Mouse (Mus musculus) stomach, embryonic 14.5 days (tissue): ENCODE results near the gene Cflar. TPM values are rescaled to one million over a fixed set of nuclear protein-coding genes. Genes with fewer than 3 reads are reported as not detected.
"Not testable (repeated sequence)": the region's sequence is repeated elsewhere in the genome, so short reads cannot be mapped to it uniquely, and the experiment has no call there.

ENCODE experiments used
- ATAC-seq: fragments of 200-750 bp; cut with Nextera tagmentation; 2 replicates; pipeline ENCODE4 v1.8.0; 2017; ENCODE audit warnings: low read depth, moderate TSS enrichment; ENCODE audit not compliant: insufficient number of reproducible peaks, insufficient read depth, low FRiP score
- H3K27ac ChIP-seq: fragments of 300-500 bp; sonication (generic); 2 replicates; pipeline ENCODE4 v1.5.1; 2014; ENCODE audit warnings: mild to moderate bottlenecking, low read length, moderate library complexity, mixed read lengths
- H3K27me3 ChIP-seq: fragments of 300-500 bp; sonication (generic); 2 replicates; pipeline ENCODE4 v1.6.1; 2014; ENCODE audit warnings: low read length, control low read depth, mixed read lengths; ENCODE audit not compliant: control insufficient read depth, insufficient read depth
- H3K36me3 ChIP-seq: fragments of 300-500 bp; sonication (generic); 2 replicates; pipeline ENCODE4 v1.6.1; 2014; ENCODE audit warnings: mild to moderate bottlenecking, control low read depth, low read length, moderate library complexity, mixed read lengths; ENCODE audit not compliant: control insufficient read depth, insufficient read depth
- H3K4me1 ChIP-seq: fragments of 300-500 bp; sonication (generic); 2 replicates; pipeline ENCODE4 v1.6.1; 2014; ENCODE audit warnings: low read length, control low read depth, mixed read lengths; ENCODE audit not compliant: control insufficient read depth, insufficient read depth
- H3K4me2 ChIP-seq: fragments of 300-500 bp; sonication (generic); replicated peaks from 2 replicates; pipeline ENCODE4 v1.6.1; 2014; ENCODE audit warnings: low read depth, low read length, control low read depth
- H3K4me3 ChIP-seq: fragments of 300-500 bp; sonication (generic); 2 replicates; pipeline ENCODE4 v1.5.1; 2014; ENCODE audit warnings: low read depth, low read length, control low read depth
- H3K9ac ChIP-seq: fragments of 300-500 bp; sonication (generic); replicated peaks from 2 replicates; pipeline ENCODE4 v1.6.1; 2014; ENCODE audit warnings: low read depth, mild to moderate bottlenecking, control low read depth, low read length, moderate library complexity, mixed read lengths
- H3K9me3 ChIP-seq: fragments of 300-500 bp; sonication (generic); 2 replicates; pipeline ENCODE4 v1.6.1; 2016; ENCODE audit warnings: low read depth, low read length, control low read depth; ENCODE audit not compliant: control insufficient read depth
- WGBS: fragments of 180-500 bp; shearing (Covaris S2); extraction: QIAGEN DNeasy Blood & Tissue Kit; methylation state at CpG from one replicate; pipeline ENCODE4 v1.1.7; 2014; 5-methylcytosine and 5-hydroxymethylcytosine counted together
- polyA plus RNA-seq: library from polyadenylated mRNA; unstranded; fragments of >200 nt; fragmentation: Nextera tagmentation; extraction: Ambion mirVana; gene quantifications from 2 replicates; pipeline ENCODE4 v1.2.1, GENCODE M21; 2014

Cflar gene
- 38.8 and 44.1 TPM in 2 replicates for polyA plus RNA-seq

- H3K27me3 ChIP-seq = no peaks in the 10 kb centered on the region
- H3K4me2 ChIP-seq = peak within 1 kb of the TSS; percentile 81
- under 1% methylated on average over 45 of the region's 45 CpGs for WGBS
- H3K4me3 ChIP-seq = peak within 1 kb of the TSS; percentile 68
- H3K4me1 ChIP-seq = no peaks in the 10 kb centered on the region
- peak; percentile 66 for ATAC-seq
- no peaks in the 10 kb centered on the region for H3K9me3 ChIP-seq
- peak within 1 kb of the TSS; percentile 100 for H3K27ac ChIP-seq
- no peaks in the 10 kb centered on the region for H3K36me3 ChIP-seq
- peak within 1 kb of the TSS; percentile 88 for H3K9ac ChIP-seq
These were observed at the start of gene Cflar for GRCm38 (mm10) chr1:58711365-58712016. TSS of gene Cflar (plus strand) at chr1:58711508.

- H3K4me2 ChIP-seq, H3K27me3 ChIP-seq, ATAC-seq, H3K9me3 ChIP-seq, H3K4me3 ChIP-seq, H3K27ac ChIP-seq, H3K4me1 ChIP-seq, H3K36me3 ChIP-seq, H3K9ac ChIP-seq: not testable (repeated sequence)
- 94% methylated on average over 5 of the region's 5 CpGs for WGBS
These were observed 48.6 kb upstream of the Cflar start for GRCm38 (mm10) chr1:58662671-58663070.

GRCm38 (mm10) chr1:58663365-58663764, 47.9 kb upstream of the Cflar start:
- H3K4me3 ChIP-seq, H3K9ac ChIP-seq, H3K4me2 ChIP-seq, H3K9me3 ChIP-seq, H3K27me3 ChIP-seq, H3K4me1 ChIP-seq, H3K36me3 ChIP-seq, H3K27ac ChIP-seq, ATAC-seq: not testable (repeated sequence)
- WGBS = 87% methylated on average over 3 of the region's 3 CpGs

DNA sequence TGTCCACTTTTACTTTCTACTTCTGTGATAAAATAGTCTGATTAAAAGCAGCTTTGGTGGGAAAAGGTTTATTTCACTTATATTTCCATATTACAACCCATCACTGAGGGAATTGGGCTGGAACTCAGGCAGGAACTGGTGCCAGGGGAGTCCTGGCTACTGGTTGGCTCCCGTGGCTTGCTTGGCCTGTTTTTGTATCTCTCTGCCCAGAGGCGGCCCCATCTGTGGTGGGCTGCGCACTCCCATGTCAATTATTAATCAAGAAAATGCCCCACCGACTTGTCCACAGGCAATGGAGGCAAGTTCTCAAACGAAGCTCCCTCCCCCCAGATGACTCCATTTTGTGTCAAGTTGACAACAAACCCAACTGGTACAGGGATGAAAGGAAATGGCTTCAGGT, 43.1 kb upstream of the Cflar start:
- Histone ChIP-seq H3K27me3 (no peaks in the 10 kb centered on the region), H3K4me1 (no peaks in the 10 kb centered on the region), H3K9ac (no peak overlapping the region), H3K36me3 (no peaks in the 10 kb centered on the region), H3K4me2 (no peak overlapping the region), H3K9me3 (no peaks in the 10 kb centered on the region), H3K4me3 (no peak overlapping the region), H3K27ac (no peak overlapping the region)
- WGBS = 80% methylated on average over 5 of the region's 5 CpGs
- no peak for ATAC-seq

DNA sequence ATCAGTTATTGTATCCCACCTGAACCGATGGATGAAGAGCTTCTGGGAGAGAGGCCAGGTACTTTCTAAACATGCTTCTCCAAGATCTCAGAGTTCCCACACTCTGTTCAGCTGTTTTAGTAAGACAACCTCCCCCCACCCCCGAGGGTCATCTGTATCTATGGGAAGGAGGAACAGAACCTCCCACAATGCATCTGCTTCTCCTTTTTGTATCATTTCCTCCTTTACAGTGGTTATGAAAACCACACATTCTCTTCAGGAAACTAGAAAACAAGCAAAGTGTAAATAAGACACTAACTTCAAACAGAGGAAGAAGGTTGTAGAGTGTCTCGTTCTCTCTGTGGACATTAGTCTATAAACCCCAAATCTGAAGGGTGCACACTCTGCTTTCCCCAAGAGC, 41.7 kb upstream of the Cflar start:
- H3K4me1 ChIP-seq, ATAC-seq, H3K4me2 ChIP-seq, H3K27me3 ChIP-seq, H3K27ac ChIP-seq, H3K9me3 ChIP-seq, H3K9ac ChIP-seq, H3K4me3 ChIP-seq, H3K36me3 ChIP-seq: not testable (repeated sequence)
- 86% methylated on average over 3 of the region's 3 CpGs for WGBS

GRCm38 (mm10) chr1:58672116-58672515, 39.2 kb upstream of the Cflar start:
- Histone ChIP-seq H3K4me2 (no peak overlapping the region), H3K27me3 (no peaks in the 10 kb centered on the region), H3K4me3 (no peak overlapping the region), H3K4me1 (no peaks in the 10 kb centered on the region), H3K36me3 (no peaks in the 10 kb centered on the region), H3K9ac (no peak overlapping the region), H3K9me3 (no peaks in the 10 kb centered on the region), H3K27ac (no peak overlapping the region)
- ATAC-seq = no peak
- WGBS = 87% methylated on average over 2 of the region's 2 CpGs

DNA sequence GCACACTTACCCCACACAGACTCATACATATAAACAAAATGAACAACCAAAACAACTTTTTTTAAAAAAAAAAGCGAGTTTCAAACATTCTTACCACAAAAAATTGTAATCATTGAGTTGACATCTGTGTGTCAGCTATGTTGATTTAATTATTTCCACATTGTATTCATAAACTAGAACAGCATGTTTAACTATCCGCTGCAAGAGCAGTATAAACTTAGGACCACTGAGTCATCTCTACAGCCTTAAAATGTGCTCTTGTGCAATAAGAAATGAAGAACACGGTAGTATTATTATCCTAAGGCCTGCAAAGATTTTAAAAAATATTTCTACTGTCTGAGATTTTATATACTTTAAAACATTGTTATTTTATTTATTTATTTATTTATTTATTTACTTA, 36.3 kb upstream of the Cflar start:
- no peak overlapping the region for H3K4me2 ChIP-seq
- no peak overlapping the region for H3K9ac ChIP-seq
- no peak overlapping the region for H3K27ac ChIP-seq
- ATAC-seq = no peak
- H3K27me3 ChIP-seq = no peaks in the 10 kb centered on the region
- H3K4me3 ChIP-seq = no peak overlapping the region
- H3K36me3 ChIP-seq = no peaks in the 10 kb centered on the region
- no peaks in the 10 kb centered on the region for H3K9me3 ChIP-seq
- H3K4me1 ChIP-seq = no peaks in the 10 kb centered on the region
- WGBS = 85% methylated on average over 3 of the region's 3 CpGs

- Histone ChIP-seq H3K36me3 (no peaks in the 10 kb centered on the region), H3K9me3 (no peaks in the 10 kb centered on the region), H3K27me3 (no peaks in the 10 kb centered on the region), H3K4me1 (no peaks in the 10 kb centered on the region), H3K9ac (no peak overlapping the region), H3K4me3 (no peak overlapping the region), H3K4me2 (no peak overlapping the region), H3K27ac (no peak overlapping the region)
- WGBS = 78% methylated on average over 1 of the region's 1 CpGs
- ATAC-seq = no peak
These were observed 33.7 kb upstream of the Cflar start for GRCm38 (mm10) chr1:58677575-58677974.

- H3K27me3 ChIP-seq, H3K9me3 ChIP-seq, H3K36me3 ChIP-seq, H3K4me1 ChIP-seq, H3K9ac ChIP-seq, ATAC-seq, H3K4me2 ChIP-seq, H3K4me3 ChIP-seq, H3K27ac ChIP-seq: not testable (repeated sequence)
- 62% methylated on average over 5 of the region's 5 CpGs for WGBS
These were observed 32.9 kb upstream of the Cflar start for GRCm38 (mm10) chr1:58678412-58678811.
